Mouse (Mus musculus) lung, embryonic 14.5 days (tissue): ENCODE measurements at regions not wholly inside any gene's neighbourhood (a gene's known extent, or its start where the extent isn't known, plus 50 kb on each side); places are given as distances from the start of the nearest gene placed in this dataset.
A peak's percentile ranks its signal among the peaks of the same experiment; 100 is the strongest.

Experiments used
- ATAC-seq: fragments of 200-750 bp; cut with Nextera tagmentation; 2 replicates; pipeline ENCODE4 v1.8.0; 2017; ENCODE audit warnings: mild to moderate bottlenecking, moderate TSS enrichment, moderate library complexity; ENCODE audit not compliant: insufficient read depth
- DNase-seq: peaks from one replicate; pipeline ENCODE4 v3.0.0-alpha.2; 2015
- H3K27ac ChIP-seq: fragments of 300-500 bp; sonication (generic); 2 replicates; pipeline ENCODE4 v1.5.1; 2014; ENCODE audit warnings: low read depth, mild to moderate bottlenecking, moderate library complexity
- H3K27me3 ChIP-seq: fragments of 300-500 bp; sonication (generic); 2 replicates; pipeline ENCODE4 v1.6.1; 2014; ENCODE audit warnings: low read length, control low read depth; ENCODE audit not compliant: insufficient read depth
- H3K36me3 ChIP-seq: fragments of 300-500 bp; sonication (generic); 2 replicates; pipeline ENCODE4 v1.6.1; 2014; ENCODE audit warnings: control low read depth; ENCODE audit not compliant: insufficient read depth
- H3K4me1 ChIP-seq: fragments of 300-500 bp; sonication (generic); 2 replicates; pipeline ENCODE4 v1.6.1; 2014; ENCODE audit warnings: antibody characterized with exemption, control low read depth; ENCODE audit not compliant: insufficient read depth
- H3K4me2 ChIP-seq: fragments of 300-500 bp; sonication (generic); 2 replicates; pipeline ENCODE4 v1.6.1; 2014; ENCODE audit warnings: mild to moderate bottlenecking
- H3K4me3 ChIP-seq: fragments of 300-500 bp; sonication (generic); 2 replicates; pipeline ENCODE4 v1.5.1; 2014; ENCODE audit warnings: low read depth, low read length
- H3K9ac ChIP-seq: fragments of 300-500 bp; sonication (generic); 2 replicates; pipeline ENCODE4 v1.6.1; 2014
- H3K9me3 ChIP-seq: fragments of 300-500 bp; sonication (generic); 2 replicates; pipeline ENCODE4 v1.6.1; 2016; ENCODE audit warnings: low read depth, low read length, control low read depth
- CTCF ChIP-seq: IDR thresholded peaks from 2 replicates; pipeline ENCODE4 v1.5.1; 2016; ENCODE audit warnings: antibody characterized with exemption, low read depth
- WGBS: fragments of 180-500 bp; shearing (Covaris S2); extraction: QIAGEN DNeasy Blood & Tissue Kit; methylation state at CpG from one replicate; pipeline ENCODE4 v1.1.7; 2014; 5-methylcytosine and 5-hydroxymethylcytosine counted together

DNA sequence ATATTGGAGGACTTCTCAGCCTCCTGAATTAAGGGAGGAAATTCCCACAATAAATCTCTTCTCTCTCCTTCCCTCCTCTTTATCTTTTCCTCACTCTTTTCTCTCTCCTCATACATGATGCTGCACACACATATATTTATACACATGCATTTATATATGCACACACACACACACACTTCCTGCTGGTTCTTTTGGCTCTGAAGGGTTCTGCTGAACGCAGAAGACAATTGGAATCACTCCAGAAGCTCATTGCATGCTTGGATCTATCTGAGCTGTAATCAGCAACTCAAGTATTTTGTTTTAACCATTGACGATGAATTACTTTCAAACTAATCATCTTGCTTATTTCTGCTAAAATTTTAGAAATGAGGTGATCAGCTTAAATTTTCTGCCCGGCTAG, 134.1 kb upstream of the Tmtc1 start:
- no peak overlapping the region for H3K9ac ChIP-seq
- no peaks in the 10 kb centered on the region for H3K4me1 ChIP-seq
- H3K27ac ChIP-seq: peak overlapping the region; percentile 55; the same call in 1 of the 2 replicates
- no peaks in the 10 kb centered on the region for H3K27me3 ChIP-seq
- no peak overlapping the region for H3K4me2 ChIP-seq
- DNase-seq: peak; percentile 78
- peak; percentile 69; the same call in 1 of the 2 replicates for ATAC-seq
- TF ChIP-seq CTCF: no peak
- no peaks in the 10 kb centered on the region for H3K36me3 ChIP-seq
- 26% methylated on average over 3 of the region's 3 CpGs for WGBS
- no peaks in the 10 kb centered on the region for H3K9me3 ChIP-seq
- no peak overlapping the region for H3K4me3 ChIP-seq

DNA sequence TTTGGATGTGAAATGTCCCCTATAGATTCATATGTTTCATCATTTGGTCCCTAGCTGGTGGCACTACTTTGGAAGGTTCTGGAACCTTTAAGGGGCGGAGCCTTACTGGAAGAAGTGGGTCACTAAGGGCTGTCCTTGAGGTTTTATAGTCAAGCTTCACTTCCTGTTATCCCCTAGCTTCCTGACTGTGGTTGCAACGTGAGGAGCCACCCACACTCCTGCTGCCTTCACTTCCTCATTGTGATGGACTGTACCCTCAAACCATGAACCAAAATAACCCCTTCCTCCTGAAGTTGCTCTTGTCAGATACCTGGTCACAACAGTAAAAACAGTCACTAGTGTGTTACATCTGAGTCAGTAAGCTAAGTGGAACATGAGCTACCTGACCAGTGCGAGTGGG, 133.5 kb upstream of the Tmtc1 start:
- 79% methylated on average over 3 of the region's 3 CpGs for WGBS
- ATAC-seq: no peak
- H3K9me3 ChIP-seq: no peaks in the 10 kb centered on the region
- no peaks in the 10 kb centered on the region for H3K4me1 ChIP-seq
- no peak for DNase-seq
- H3K9ac ChIP-seq: no peak overlapping the region
- H3K36me3 ChIP-seq: no peaks in the 10 kb centered on the region
- H3K27me3 ChIP-seq: no peaks in the 10 kb centered on the region
- H3K4me2 ChIP-seq: no peak overlapping the region
- H3K4me3 ChIP-seq: no peak overlapping the region
- no peak for TF ChIP-seq CTCF
- peak overlapping the region; percentile 55; the same call in 1 of the 2 replicates for H3K27ac ChIP-seq

DNA sequence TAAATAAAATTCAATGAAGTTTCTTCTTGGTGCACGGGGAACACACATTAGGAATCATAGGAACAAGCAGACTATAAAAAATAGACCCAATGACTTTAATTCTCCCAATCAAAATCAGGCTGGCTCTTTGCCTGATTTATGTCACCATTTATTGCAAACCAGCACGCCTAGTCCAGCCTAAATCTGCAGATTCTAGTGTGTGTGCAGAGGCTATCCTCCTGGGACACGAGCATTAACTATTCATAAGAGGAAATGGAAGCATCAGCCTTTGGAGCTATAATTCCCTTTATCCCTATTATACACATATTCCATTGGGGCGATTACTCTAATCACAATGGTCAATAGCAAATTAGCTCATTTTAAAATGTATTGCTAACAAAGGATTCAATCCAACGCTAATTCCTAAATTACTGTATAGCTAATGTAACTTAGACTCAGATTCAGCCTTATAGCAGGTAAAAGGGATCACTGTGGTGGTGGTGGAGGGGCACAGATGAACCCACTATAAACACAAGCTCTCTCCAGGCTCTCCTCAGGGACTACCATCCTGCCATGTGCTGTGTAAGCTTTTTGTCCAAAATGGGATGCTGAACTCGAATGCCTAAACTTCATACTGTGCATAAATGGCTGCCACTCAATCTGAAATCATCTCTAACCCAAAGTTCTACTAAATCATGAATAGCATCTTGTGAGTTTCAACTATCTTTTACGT, 130.7 kb upstream of the Tmtc1 start:
- ATAC-seq (no peak), DNase-seq (peak; percentile 20)
- TF ChIP-seq CTCF: no peak
- Histone ChIP-seq H3K27me3 (no peaks in the 10 kb centered on the region), H3K9me3 (no peaks in the 10 kb centered on the region), H3K4me1 (no peaks in the 10 kb centered on the region), H3K4me2 (no peak overlapping the region), H3K36me3 (no peaks in the 10 kb centered on the region), H3K27ac (no peak overlapping the region), H3K4me3 (no peak overlapping the region), H3K9ac (no peak overlapping the region)
- 74% methylated on average over 7 of the region's 7 CpGs for WGBS

DNA sequence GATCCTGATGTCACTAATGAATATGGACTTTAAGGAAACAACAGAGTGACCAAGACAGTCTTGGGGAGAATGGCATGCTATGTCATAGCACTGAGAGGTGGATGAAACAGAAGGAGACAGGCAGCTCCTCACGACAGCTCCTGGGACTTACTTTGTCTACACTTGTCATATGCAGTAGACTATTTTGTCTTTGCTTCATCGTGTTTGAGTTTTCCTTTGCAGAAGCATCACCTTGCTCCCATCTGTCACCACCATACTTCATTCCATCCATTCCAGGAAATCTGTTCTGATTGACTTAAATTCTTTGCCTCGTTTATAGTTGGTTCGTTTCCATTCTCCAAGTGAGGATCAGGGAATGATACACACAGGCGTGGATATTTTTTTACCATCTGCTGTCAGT, 128.0 kb upstream of the Tmtc1 start:
- no peak overlapping the region for H3K27ac ChIP-seq
- no peaks in the 10 kb centered on the region for H3K36me3 ChIP-seq
- H3K27me3 ChIP-seq: no peaks in the 10 kb centered on the region
- H3K4me2 ChIP-seq: no peak overlapping the region
- H3K4me1 ChIP-seq: no peaks in the 10 kb centered on the region
- WGBS: 45% methylated on average over 5 of the region's 5 CpGs
- no peaks in the 10 kb centered on the region for H3K9me3 ChIP-seq
- H3K4me3 ChIP-seq: no peak overlapping the region
- ATAC-seq (no peak), DNase-seq (no peak)
- no peak for TF ChIP-seq CTCF
- H3K9ac ChIP-seq: no peak overlapping the region

DNA sequence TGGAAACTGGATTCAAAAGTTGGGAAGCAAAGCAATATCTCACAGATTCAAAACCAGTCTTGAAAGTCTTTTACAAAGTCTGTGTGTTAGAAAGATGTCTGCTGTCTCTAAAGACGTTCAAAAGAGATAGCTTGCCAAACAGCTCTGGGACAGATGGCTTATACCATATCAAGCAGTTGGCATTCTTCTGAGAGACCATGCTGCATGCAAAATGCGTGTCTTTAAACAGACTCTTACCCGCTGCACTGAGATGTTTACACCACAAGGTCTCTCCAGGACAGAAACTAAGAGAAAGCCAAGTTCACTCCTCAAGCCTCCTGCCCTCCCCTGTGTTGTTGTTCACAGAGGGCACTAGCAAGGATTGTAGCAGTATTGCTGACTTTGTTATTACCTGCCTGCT, 127.5 kb upstream of the Tmtc1 start:
- Histone ChIP-seq H3K36me3 (no peaks in the 10 kb centered on the region), H3K9me3 (no peaks in the 10 kb centered on the region), H3K4me3 (no peak overlapping the region), H3K27me3 (no peaks in the 10 kb centered on the region), H3K4me1 (no peaks in the 10 kb centered on the region), H3K9ac (no peak overlapping the region), H3K27ac (no peak overlapping the region), H3K4me2 (no peak overlapping the region)
- ATAC-seq (no peak), DNase-seq (peak; percentile 41)
- 43% methylated on average over 3 of the region's 3 CpGs for WGBS
- no peak for TF ChIP-seq CTCF

DNA sequence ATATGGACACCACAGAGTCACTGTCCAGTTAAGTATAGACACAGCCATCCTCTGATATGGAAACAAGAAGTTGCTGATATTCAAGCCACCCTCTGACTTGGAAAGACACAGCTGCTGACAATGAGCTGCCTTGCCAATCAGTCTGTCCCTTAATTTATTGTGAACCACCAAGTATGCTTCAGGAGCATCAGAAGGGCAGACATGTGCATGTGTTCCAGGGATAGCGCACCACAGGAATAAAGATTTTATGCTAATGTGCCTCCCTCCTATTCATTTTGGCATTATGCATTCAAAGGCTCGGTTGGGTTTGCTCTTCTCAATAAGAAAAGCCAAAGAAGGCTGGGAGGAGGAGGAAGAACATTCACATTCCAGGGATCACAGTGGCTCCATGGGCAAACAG, 120.0 kb upstream of the Tmtc1 start:
- no peaks in the 10 kb centered on the region for H3K27me3 ChIP-seq
- DNase-seq (no peak), ATAC-seq (no peak)
- H3K9ac ChIP-seq: no peak overlapping the region
- no peak overlapping the region for H3K4me3 ChIP-seq
- WGBS: 79% methylated on average over 2 of the region's 2 CpGs
- no peak for TF ChIP-seq CTCF
- H3K36me3 ChIP-seq: no peaks in the 10 kb centered on the region
- no peaks in the 10 kb centered on the region for H3K9me3 ChIP-seq
- no peaks in the 10 kb centered on the region for H3K4me1 ChIP-seq
- no peak overlapping the region for H3K27ac ChIP-seq
- H3K4me2 ChIP-seq: no peak overlapping the region

DNA sequence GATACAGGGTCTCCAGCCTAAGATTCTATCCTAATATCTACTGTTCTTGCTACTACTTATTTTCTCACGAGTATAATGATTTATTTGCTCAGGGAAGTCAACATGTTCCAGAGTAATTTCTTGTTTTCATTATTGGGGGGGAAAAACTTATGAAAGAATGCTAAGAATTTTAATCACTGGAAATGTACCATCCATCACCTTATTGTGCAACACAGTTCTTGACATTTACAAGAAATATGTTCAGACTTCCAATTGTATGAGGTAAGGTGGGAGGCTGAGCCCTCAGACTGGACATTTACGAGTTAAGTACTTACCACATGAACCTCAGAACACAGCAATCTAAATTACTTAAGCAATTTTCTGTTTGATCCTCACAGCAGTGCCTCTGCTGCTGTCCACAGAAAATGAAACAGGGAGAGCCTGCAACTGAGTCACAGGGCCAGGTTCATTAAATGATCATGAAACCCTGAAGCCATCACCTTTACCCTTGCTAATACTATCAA, 118.1 kb upstream of the Tmtc1 start:
- H3K36me3 ChIP-seq: no peaks in the 10 kb centered on the region
- H3K9me3 ChIP-seq: no peaks in the 10 kb centered on the region
- H3K9ac ChIP-seq: no peak overlapping the region
- H3K4me2 ChIP-seq: no peak overlapping the region
- DNase-seq: peak; percentile 23
- no peak for ATAC-seq
- 33% methylated on average over 2 of the region's 2 CpGs for WGBS
- H3K4me3 ChIP-seq: no peak overlapping the region
- no peaks in the 10 kb centered on the region for H3K27me3 ChIP-seq
- no peaks in the 10 kb centered on the region for H3K4me1 ChIP-seq
- TF ChIP-seq CTCF: no peak
- no peak overlapping the region for H3K27ac ChIP-seq

DNA sequence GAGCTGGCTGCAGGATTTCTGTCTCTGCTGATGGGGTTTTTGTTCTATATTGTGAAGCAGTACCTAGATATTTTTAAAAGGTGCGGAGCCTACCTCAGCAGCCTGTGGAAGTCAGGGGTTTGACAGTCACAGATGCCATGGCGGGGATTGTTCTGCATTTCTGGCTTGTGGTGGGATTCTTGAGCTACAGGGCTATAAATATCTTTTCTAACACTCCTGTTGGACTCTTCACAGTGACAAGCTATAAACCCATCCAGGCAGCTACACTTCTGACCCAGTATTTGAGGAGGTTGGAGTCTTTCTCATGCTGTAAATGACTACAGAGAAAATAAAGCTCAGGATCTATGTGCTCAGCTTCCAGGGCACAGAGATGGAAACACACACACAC, 112.3 kb upstream of the Tmtc1 start:
- Histone ChIP-seq H3K27me3 (no peaks in the 10 kb centered on the region), H3K4me3 (no peak overlapping the region), H3K9ac (no peak overlapping the region), H3K9me3 (no peaks in the 10 kb centered on the region), H3K36me3 (no peaks in the 10 kb centered on the region), H3K4me1 (peaks cover 4% of the 10 kb centered on the region; the same call in 1 of the 2 replicates), H3K27ac (peak overlapping the region; percentile 78; the same call in 1 of the 2 replicates), H3K4me2 (no peak overlapping the region)
- ATAC-seq: peak; percentile 32; the same call in 1 of the 2 replicates
- peak; percentile 17 for DNase-seq
- 60% methylated on average over 2 of the region's 2 CpGs for WGBS
- TF ChIP-seq CTCF: no peak
